Mouse (Mus musculus) erythroblast, embryonic 14.5 days (primary cell): ENCODE results near the gene Samd13. TPM values are rescaled to one million over a fixed set of nuclear protein-coding genes. Genes with fewer than 3 reads are reported as not detected.
A peak's percentile ranks its signal among the peaks of the same experiment; 100 is the strongest.

ENCODE experiments used
- H3K27me3 ChIP-seq: 2 replicates; pipeline ENCODE4 v1.6.1; 2012; ENCODE audit warnings: inconsistent platforms; ENCODE audit not compliant: control insufficient read depth
- H3K36me3 ChIP-seq: 2 replicates; pipeline ENCODE4 v1.6.1; 2012; ENCODE audit warnings: mild to moderate bottlenecking, inconsistent platforms; ENCODE audit not compliant: control insufficient read depth
- H3K4me1 ChIP-seq: 2 replicates; pipeline ENCODE4 v1.6.1; 2012; ENCODE audit warnings: inconsistent platforms; ENCODE audit not compliant: control insufficient read depth
- H3K4me3 ChIP-seq: replicated peaks from 2 replicates; pipeline ENCODE3; 2012; ENCODE audit warnings: moderate library complexity, mild to moderate bottlenecking, inconsistent platforms
- H3K9me3 ChIP-seq: 2 replicates; pipeline ENCODE4 v1.6.1; 2012; ENCODE audit warnings: low read length, inconsistent platforms, mixed read lengths; ENCODE audit not compliant: control insufficient read depth
- GATA1 ChIP-seq: IDR thresholded peaks from 2 replicates; pipeline ENCODE4 v1.6.1; 2012; ENCODE audit warnings: low read length, inconsistent platforms, mixed read lengths
- TAL1 ChIP-seq: IDR thresholded peaks from 3 replicates; pipeline ENCODE4 v1.6.1; 2012; ENCODE audit warnings: low read length, inconsistent platforms, mixed read lengths
- polyA plus RNA-seq: library from polyadenylated mRNA; stranded (reverse); fragments of >175 nt; gene quantifications from 2 replicates; pipeline ENCODE4 v1.2.3, GENCODE M21; 2012

The Samd13 gene
- polyA plus RNA-seq, 1 experiment, result not detected

DNA sequence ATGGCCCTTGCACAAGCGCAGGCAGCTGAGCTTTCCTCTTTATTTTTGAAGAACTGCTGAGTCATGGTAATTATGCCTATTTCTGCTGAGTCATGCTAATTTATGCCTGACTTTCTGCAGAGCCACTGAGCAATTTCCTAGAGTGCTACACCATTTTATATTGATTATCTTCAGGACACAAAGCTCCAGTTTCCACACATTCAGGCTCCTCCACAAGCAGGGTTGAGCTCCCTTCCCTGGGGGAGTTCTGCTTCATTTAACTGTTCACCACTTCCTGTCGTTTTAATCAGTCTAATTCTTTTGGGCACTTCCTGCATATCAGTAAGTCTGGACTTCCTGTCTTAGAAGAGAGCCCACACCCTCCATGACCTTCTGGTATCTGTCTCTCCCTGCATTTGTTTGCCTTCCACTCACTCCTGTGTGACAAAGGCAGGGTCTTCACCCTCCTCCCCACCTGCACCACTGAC lies 30.2 kb downstream of the Samd13 start:
- Histone ChIP-seq H3K4me3 (peak overlapping the region; percentile 34), H3K27me3 (no peaks in the 10 kb centered on the region), H3K4me1 (peaks cover 38% of the 10 kb centered on the region), H3K9me3 (no peaks in the 10 kb centered on the region), H3K36me3 (no peaks in the 10 kb centered on the region)
- TF ChIP-seq TAL1 (no peak), GATA1 (no peak)

DNA sequence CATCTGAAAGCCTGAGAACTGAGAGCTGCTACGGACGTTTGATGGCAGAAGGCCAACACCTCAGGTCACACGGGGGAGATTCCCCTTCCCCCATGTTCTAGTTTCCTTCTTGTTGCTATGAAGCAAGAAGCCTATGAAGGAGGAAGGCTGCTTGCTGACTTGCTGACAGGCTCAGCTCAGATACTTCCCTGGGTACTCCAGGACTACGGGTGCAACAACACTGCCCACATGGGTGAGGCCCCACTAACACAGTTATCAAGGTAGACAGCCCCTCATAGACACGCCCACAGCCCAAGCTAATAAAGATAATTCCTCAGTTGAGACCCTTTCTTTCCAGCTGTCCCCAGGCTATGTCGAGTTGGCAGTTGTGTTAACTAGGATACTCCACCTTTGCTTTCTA lies 31.7 kb downstream of the Samd13 start:
- Histone ChIP-seq H3K4me1 (peaks cover 38% of the 10 kb centered on the region), H3K27me3 (no peaks in the 10 kb centered on the region), H3K4me3 (peak overlapping the region; percentile 47), H3K9me3 (no peaks in the 10 kb centered on the region), H3K36me3 (no peaks in the 10 kb centered on the region)
- TF ChIP-seq GATA1 (no peak), TAL1 (no peak)

DNA sequence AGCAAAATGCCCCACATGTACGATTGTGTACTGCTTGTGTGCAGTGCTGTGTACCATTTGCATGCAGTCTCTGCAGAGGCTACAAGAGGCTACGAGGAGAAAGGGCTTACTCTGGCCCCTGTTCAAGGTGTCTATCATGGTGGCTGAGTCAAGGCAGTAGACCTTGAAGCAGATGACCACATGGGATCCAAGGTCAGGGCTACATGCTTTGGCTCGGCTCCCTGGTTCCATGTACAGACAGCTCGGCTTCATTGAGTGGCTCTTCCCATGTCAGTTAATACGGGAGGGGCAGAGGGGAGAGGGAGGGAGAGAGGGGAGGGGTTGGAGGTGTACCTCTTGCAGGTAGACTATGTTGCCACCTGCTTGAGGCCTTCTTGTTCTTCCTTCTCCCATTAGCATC lies 33.0 kb downstream of the Samd13 start:
- Histone ChIP-seq H3K9me3 (no peaks in the 10 kb centered on the region), H3K4me3 (no peak overlapping the region), H3K4me1 (peaks cover 38% of the 10 kb centered on the region), H3K27me3 (no peaks in the 10 kb centered on the region), H3K36me3 (no peaks in the 10 kb centered on the region)
- TF ChIP-seq GATA1, result no peak
- TF ChIP-seq TAL1, result no peak

GRCm38 (mm10) chr3:146651217-146651616 lies 34.2 kb downstream of the Samd13 start, which contains the start of gene 4930503B20Rik:
TSS of gene 4930503B20Rik (minus strand) at chr3:146651317.
- Histone ChIP-seq H3K4me3 (no peak within 1 kb of the TSS), H3K27me3 (no peaks in the 10 kb centered on the region), H3K36me3 (no peaks in the 10 kb centered on the region), H3K9me3 (no peaks in the 10 kb centered on the region), H3K4me1 (peaks cover 38% of the 10 kb centered on the region)
- TF ChIP-seq GATA1 (no peak), TAL1 (no peak)

- no peaks in the 10 kb centered on the region for H3K36me3 ChIP-seq
- peaks cover 34% of the 10 kb centered on the region for H3K4me1 ChIP-seq
- H3K4me3 ChIP-seq, result no peak overlapping the region
- H3K27me3 ChIP-seq, result no peaks in the 10 kb centered on the region
- no peaks in the 10 kb centered on the region for H3K9me3 ChIP-seq
- TF ChIP-seq GATA1 (no peak), TAL1 (no peak)
Observed at GRCm38 (mm10) chr3:146650716-146651115, 34.7 kb downstream of the Samd13 start.

DNA sequence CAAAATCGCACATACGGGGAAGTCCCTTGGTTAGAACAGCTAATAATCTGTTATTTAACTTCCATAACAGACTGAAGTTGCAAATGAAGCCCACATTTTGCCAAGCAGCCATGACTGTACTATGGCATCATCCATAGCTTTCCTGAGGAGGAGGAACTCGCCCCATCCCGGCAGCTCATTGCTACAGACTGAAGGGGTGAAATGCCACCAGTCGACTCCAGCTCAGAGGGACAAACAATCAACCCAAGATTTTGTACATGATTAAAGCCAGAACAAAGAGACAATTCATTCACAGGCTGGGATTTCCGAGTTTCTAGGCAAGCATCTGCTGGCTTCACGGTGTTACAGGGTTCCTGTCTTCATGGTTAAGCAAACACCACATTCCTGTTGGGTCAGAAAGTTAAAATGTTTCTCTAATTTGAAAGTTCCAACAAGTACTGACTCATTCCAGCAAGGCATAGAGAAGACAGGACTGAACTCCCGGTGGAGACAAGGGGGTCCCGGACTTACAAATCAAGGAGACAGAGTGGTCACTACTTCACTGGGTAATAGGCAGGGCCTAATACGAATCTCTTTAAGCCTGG lies 36.0 kb downstream of the Samd13 start:
- H3K27me3 ChIP-seq, result no peaks in the 10 kb centered on the region
- no peak for TF ChIP-seq GATA1
- no peak for TF ChIP-seq TAL1
- H3K9me3 ChIP-seq, result no peaks in the 10 kb centered on the region
- no peaks in the 10 kb centered on the region for H3K36me3 ChIP-seq
- no peak overlapping the region for H3K4me3 ChIP-seq
- H3K4me1 ChIP-seq, result peaks cover 22% of the 10 kb centered on the region

- Histone ChIP-seq H3K4me1 (peaks cover 7% of the 10 kb centered on the region), H3K36me3 (no peaks in the 10 kb centered on the region), H3K4me3 (no peak overlapping the region), H3K27me3 (no peaks in the 10 kb centered on the region; the same call in none of the 2 replicates), H3K9me3 (no peaks in the 10 kb centered on the region; the same call in 1 of the 2 replicates)
- TF ChIP-seq TAL1 (no peak), GATA1 (no peak)
Observed at GRCm38 (mm10) chr3:146641818-146642427, 43.5 kb downstream of the Samd13 start.

- H3K27me3 ChIP-seq, result no peaks in the 10 kb centered on the region
- H3K4me1 ChIP-seq, result no peaks in the 10 kb centered on the region
- no peaks in the 10 kb centered on the region for H3K36me3 ChIP-seq
- H3K9me3 ChIP-seq, result no peaks in the 10 kb centered on the region
- TF ChIP-seq TAL1 (no peak), GATA1 (no peak)
- H3K4me3 ChIP-seq, result no peak overlapping the region
Observed at GRCm38 (mm10) chr3:146632506-146632905, 52.9 kb downstream of the Samd13 start.

GRCm38 (mm10) chr3:146628227-146628982 lies 57.0 kb downstream of the Samd13 start:
- TF ChIP-seq GATA1, result no peak
- no peak for TF ChIP-seq TAL1
- no peaks in the 10 kb centered on the region for H3K9me3 ChIP-seq
- no peak overlapping the region for H3K4me3 ChIP-seq
- no peaks in the 10 kb centered on the region for H3K27me3 ChIP-seq
- no peaks in the 10 kb centered on the region for H3K4me1 ChIP-seq
- H3K36me3 ChIP-seq, result no peaks in the 10 kb centered on the region
